Mouse (Mus musculus) layer of hippocampus, adult 11-12 months (tissue): Measurements from ENCODE around the gene Socs1.

Experiments
- DNase-seq: peaks from one replicate; pipeline ENCODE4 v3.0.0; 2022; ENCODE audit warnings: low spot score

Gene Socs1

GRCm38 (mm10) chr16:10786782-10787547 is 1.6 kb upstream of the Socs1 start:
- no peak for DNase-seq

DNA sequence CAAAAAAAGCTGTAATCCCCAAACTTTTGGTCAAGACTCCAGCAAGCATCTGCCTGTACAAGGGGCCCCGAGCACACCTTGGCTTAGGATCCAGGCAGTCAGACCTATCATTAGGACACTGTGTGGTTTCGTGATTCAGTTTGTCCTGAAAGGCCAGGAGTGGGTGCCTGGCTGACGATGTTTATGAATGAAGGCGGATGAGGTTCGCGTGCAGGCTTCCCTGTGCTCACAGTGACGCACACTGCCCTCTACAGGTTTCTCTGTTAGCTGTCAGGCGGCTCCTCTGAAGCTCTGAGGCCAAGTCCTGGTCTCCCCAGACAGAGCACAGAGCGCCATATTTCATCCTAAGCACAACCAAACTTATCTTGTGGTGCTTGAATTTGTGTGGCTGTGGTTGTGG is 952 bp upstream of the Socs1 start:
- DNase-seq = peak; percentile 88

DNA sequence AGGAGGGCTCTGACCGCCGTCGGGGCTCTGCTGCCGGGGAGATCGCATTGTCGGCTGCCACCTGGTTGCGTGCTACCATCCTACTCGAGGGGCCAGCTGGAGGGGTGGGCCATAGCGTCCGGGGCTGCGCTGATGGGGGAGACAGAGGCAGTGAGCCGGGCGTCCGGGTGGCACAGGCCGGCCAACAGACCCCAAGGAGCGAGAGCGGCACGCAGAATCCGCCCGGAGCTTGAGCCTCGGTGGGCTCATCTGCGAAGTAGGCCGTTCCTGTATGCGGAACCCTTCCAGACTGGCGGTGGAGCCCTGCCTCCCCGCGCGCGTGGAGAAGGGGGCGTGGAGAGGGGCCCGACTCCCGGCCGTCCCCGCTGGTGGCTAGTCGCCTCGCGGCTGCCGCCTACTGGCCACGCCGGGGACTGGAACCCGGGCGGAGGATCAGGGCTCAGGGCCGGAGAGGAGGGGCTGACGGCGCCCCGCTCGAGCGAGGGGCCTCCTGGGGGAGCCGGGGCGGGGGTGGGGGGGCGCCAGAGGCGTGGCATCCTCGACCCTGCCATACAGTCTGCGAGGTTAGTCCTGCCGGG is 454 bp downstream of the Socs1 start:
- DNase-seq = peak; percentile 86

- peak; percentile 31 for DNase-seq
Measured at GRCm38 (mm10) chr16:10783883-10784792, 1.2 kb downstream of the Socs1 start.

GRCm38 (mm10) chr16:10783451-10783850 is 1.9 kb downstream of the Socs1 start:
- DNase-seq = no peak

DNA sequence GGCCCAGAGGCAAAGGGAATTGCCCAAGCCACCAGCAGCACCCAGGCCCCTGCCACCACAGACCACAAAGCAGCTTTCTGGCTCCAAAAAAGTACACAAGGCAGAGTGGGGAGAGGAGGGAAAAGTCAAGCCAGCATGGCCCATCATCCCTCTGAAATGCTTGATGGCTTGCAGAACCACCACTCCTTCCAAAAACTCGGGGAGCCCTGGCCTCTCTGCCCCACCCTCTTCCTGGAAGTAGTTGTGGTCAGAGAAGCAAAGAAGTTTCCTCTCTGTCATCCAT is 2.2 kb downstream of the Socs1 start:
- DNase-seq = no peak

DNA sequence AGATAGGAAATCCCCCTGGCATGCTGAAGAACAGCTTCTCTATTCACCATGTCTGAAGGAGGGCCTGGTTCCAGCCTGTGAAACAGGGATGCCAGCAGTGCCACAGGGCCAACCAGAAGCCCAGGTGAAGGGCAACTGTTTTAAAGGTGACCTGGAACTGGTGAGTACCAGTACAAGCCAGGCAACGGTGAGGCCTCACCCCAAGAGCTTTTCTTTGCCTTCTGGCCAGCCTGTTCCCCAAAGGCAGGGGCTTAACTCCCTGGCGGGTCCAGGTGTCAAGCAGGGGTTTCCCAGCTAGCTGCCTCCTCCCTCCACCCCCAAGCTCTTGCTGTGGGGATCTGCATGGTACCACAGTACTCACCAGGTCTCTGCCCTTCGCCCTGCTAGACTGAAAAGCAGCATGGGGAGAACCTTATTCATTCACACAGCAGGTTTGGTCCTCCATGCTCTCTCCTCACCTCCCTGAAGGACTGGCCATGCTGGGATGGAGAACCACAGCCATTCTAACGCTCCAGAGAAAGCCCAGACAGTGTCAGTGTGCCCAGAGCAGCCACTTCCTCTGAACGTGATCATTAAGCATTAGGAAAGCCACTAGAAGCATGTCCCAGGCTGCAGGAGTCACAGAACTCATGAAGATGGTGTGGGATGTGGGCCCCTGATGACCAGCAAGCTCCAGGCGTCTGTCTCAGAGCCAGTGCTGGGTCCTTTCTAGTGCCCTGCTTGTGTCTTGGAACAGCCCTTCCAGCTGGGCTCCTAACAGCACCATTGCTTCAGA is 2.8 kb downstream of the Socs1 start:
- no peak for DNase-seq

- no peak for DNase-seq
Measured at GRCm38 (mm10) chr16:10781862-10782371, 3.4 kb downstream of the Socs1 start.

DNA sequence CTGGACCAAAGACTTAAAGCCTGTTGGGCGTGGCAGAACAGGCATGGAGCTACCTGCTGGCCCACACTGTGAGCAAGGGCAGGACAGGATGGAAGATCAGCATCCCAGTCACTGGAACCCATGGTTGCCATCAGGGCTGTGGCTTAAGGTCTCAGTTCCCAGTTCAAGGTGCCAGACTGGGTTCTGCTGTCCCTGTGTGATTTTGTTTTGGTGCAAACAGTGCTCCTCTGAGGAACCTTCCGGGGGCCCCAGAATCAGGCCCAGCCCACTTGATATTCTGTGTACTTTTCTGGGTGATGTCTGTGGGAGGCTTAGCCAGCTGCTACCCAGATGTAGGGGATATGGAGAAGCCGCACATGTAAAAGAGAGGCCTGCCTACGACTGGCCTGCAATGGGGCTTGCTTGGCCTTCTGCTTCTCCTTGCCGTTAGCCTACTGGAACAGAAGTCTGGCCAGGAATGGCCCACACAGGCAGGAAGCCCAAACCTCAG is 4.7 kb downstream of the Socs1 start:
- DNase-seq = no peak

- DNase-seq = no peak
Measured at GRCm38 (mm10) chr16:10777579-10778160, 7.7 kb downstream of the Socs1 start.

- DNase-seq = no peak
Measured at GRCm38 (mm10) chr16:10776322-10776721, 9.0 kb downstream of the Socs1 start.

DNA sequence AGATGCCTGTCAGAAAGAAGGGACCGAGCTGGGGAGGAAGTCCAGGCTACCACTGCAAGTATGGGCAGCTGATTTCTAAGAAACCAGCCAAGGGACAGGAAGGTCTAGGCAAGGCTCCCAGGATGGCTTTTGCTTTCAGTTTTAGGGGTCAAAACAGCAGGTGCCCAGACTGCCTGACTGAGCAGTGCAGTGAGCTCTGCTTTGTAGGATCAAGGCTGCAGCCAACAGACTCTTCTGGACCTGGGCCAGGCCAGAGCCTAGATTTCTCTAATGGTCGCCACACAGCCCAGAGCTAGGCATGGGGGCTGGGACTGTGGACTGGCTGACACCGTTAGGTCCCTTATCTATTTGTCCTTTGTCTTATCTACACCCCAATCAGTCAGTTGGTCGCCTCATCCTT is 10.6 kb downstream of the Socs1 start:
- DNase-seq = no peak

DNA sequence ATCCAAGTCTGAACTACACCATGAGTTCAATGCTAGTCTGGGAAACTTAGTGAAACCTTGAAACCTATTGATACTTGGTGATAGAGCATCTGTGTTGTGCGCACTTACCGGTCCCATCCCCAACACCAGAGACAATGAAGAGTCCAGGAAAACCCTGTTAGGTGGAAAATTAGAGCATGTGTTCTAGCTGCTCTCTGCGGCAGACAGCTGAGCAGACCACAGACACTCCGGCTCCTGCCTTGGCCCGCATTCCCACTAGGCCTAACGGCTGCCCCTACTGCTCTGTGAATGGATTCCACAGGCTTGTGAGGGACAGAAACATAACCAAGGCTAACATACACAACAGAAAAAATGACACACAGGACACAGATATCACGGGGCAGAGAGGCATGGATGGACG is 11.8 kb downstream of the Socs1 start:
- DNase-seq = no peak

GRCm38 (mm10) chr16:10771769-10772510 is 13.4 kb downstream of the Socs1 start:
- no peak for DNase-seq

DNA sequence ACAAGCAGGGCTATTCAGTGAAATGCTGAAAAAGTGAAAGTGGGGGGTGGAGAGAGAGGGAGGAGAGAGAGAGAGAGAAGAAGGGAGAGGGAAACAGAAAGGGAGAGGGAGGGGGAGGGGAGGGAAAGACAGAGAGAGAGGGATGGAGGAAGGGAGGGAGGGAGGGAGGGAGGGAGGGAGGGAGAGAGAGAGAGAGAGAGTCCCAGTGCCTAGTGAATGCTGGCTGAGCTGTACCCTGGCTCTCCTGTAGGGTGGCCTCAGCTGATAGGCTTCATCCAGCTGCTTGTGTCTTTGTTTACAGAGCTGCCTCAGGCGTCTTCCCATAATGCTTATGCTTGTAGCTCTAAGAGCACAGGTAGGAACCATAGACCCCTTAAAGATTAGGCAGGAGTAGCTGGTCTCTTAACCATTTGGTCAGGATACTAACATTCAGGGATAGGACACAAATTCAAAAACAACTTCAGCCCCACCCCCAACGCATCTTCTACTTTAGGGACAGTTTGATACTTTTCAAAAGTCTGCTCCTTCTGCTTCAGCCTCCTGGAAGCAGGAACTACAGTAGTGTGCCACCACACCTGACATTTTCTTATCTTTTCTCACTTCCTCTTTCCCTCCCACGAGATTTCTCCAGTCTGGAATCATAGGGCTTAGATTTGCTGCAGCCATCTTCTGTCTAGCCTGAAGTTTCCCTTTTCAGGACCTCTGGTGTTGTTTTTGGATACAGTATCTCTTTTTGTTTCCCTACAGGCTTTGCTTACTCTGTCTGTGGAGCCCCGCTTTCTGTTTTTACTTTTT is 14.6 kb downstream of the Socs1 start:
- DNase-seq = no peak

DNA sequence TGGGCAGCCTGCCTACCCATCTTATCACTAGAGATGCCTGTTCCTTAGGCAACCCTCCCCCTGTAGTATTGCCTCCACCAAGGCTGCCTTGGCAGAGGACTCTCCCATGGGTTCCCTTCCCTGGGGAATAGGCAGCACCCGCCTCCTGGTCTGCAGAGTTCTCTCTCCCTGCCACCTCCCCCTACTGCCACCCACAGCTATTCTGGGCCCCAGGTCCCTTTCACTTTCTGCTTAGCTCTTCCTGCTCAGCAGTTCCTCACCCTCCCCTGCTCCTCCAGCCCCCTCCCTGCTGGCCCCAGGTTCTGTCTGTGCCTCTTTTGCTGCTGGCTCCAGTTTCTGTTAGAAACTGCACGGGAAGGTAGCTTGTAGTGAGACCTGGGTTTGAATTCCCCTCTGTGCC is 15.7 kb downstream of the Socs1 start:
- DNase-seq = no peak

DNA sequence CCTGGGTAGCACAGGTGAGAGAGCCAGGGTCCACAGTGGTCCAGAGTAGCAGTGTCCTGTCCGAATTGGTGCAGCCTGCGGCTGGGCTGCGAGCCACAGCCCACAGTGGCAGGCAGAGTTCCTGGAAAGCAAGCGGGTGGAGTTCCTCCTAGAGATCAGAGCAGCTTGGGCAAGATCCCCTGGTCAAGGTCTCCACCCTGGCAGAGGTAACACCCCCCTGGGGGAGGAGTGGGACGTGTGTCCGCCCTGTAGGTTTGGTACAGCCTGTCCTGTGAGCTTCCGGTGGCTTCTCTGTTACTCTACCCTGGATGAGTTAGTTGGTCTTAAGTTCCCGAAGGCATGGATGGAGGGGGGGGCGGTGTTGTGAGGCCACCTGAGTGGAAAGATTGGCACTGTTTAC is 16.5 kb downstream of the Socs1 start:
- DNase-seq = no peak

- DNase-seq = peak; percentile 78
Measured at GRCm38 (mm10) chr16:10767158-10767557, 18.2 kb downstream of the Socs1 start.

DNA sequence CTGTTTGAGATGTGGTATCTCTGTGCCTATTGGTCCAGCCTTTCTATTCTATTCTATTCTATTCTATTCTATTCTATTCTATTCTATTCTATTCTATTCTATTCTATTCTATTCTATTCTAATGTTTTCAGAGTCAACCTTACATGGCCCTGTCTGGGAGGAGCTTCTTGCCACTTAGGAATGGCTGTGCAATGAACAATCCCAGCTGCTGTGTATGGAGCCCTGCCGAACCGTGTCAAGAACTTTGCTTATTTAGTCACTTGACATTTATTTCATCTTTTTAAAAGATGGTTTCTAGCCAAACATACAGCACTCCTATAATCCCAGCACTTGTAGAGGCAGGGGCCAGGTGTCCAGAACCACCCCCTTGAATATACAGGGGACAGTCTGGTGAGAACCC is 21.0 kb downstream of the Socs1 start:
- DNase-seq = no peak
